Mouse (Mus musculus) brain, embryonic 14.5 days (tissue): ENCODE data around the gene Ngdn.

Experiments used
- CTCF ChIP-seq: fragments of 200-500 bp; IDR thresholded peaks from 2 replicates; pipeline ENCODE4 v1.5.1; 2012; ENCODE audit warnings: inconsistent platforms, mild to moderate bottlenecking, moderate library complexity, borderline replicate concordance; ENCODE audit not compliant: insufficient read depth, insufficient read length; ENCODE audit errors: extremely low read depth
- POLR2A ChIP-seq: fragments of 200-500 bp; IDR thresholded peaks from 2 replicates; pipeline ENCODE4 v1.6.1; 2012; ENCODE audit warnings: mild to moderate bottlenecking, inconsistent platforms, borderline replicate concordance; ENCODE audit not compliant: poor library complexity, insufficient read depth, insufficient read length, severe bottlenecking; ENCODE audit errors: extremely low read depth

DNA sequence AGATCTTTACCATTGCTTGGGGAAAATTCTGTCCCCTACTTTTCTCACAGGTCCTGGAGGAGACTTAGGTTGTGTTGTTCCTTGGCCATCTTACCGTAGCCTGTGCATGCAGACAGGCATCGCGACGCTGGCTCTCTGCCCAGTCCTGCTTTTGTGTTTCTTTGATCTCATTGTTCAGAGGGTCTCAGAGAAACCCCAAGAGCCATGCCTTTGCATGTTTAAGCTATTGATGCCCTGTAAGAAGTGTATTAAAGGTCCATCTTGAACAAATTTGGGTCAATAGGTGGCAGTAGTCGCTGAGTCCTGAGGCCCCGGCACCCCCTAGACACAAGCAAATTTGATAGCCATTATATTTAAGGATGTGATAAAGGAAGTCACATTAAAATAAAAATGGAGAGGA is 12.4 kb downstream of the Ngdn start:
- TF ChIP-seq CTCF (peak; percentile 33; the same call in 1 of the 2 replicates), POLR2A (no peak)
